Mouse (Mus musculus) forelimb bud, embryonic 11.5 days (tissue): ENCODE measurements around the gene Ccdc86.

Experiments
- DNase-seq: peaks from one replicate; pipeline ENCODE4 v3.0.0-alpha.2; 2012; ENCODE audit warnings: low read depth, low spot score

Gene Ccdc86

GRCm38 (mm10) chr19:10949112-10949511, at the start of gene Ccdc86:
TSS of gene Ccdc86 (minus strand) at chr19:10949266.
- DNase-seq: peak; percentile 99

GRCm38 (mm10) chr19:10993150-10993549, 44.1 kb upstream of the Ccdc86 start, which contains the start of gene Ms4a15:
TSS of gene Ms4a15 (minus strand) at chr19:10993250.
- DNase-seq: no peak

- DNase-seq: no peak
These were observed 42.8 kb upstream of the Ccdc86 start for GRCm38 (mm10) chr19:10991911-10992310.

GRCm38 (mm10) chr19:10990751-10991150, 41.7 kb upstream of the Ccdc86 start:
- DNase-seq: no peak

- DNase-seq: no peak
These were observed 39.5 kb upstream of the Ccdc86 start for GRCm38 (mm10) chr19:10988563-10988962.

GRCm38 (mm10) chr19:10985889-10986288, 36.8 kb upstream of the Ccdc86 start:
- DNase-seq: no peak

GRCm38 (mm10) chr19:10984551-10984950, 35.5 kb upstream of the Ccdc86 start:
- DNase-seq: no peak

GRCm38 (mm10) chr19:10983146-10983545, 34.1 kb upstream of the Ccdc86 start:
- DNase-seq: peak; percentile 29

- no peak for DNase-seq
These were observed 31.1 kb upstream of the Ccdc86 start for GRCm38 (mm10) chr19:10980210-10980609.

GRCm38 (mm10) chr19:10979184-10980168, 30.4 kb upstream of the Ccdc86 start:
- peak; percentile 61 for DNase-seq

GRCm38 (mm10) chr19:10976318-10976717, 27.3 kb upstream of the Ccdc86 start:
- DNase-seq: no peak

GRCm38 (mm10) chr19:10975187-10975586, 26.1 kb upstream of the Ccdc86 start:
- no peak for DNase-seq

- DNase-seq: peak; percentile 23
These were observed 25.3 kb upstream of the Ccdc86 start, which contains the start of gene Ms4a10 for GRCm38 (mm10) chr19:10974238-10974865. TSS of gene Ms4a10 (minus strand) at chr19:10974670.

- DNase-seq: no peak
These were observed 24.1 kb upstream of the Ccdc86 start for GRCm38 (mm10) chr19:10973187-10973586.

GRCm38 (mm10) chr19:10972660-10973059, 23.6 kb upstream of the Ccdc86 start:
- no peak for DNase-seq

- no peak for DNase-seq
These were observed 21.4 kb upstream of the Ccdc86 start for GRCm38 (mm10) chr19:10970457-10970856.

- no peak for DNase-seq
These were observed 19.5 kb upstream of the Ccdc86 start for GRCm38 (mm10) chr19:10968578-10968977.

- no peak for DNase-seq
These were observed 16.7 kb upstream of the Ccdc86 start for GRCm38 (mm10) chr19:10965721-10966120.

- no peak for DNase-seq
These were observed 10.9 kb upstream of the Ccdc86 start for GRCm38 (mm10) chr19:10959978-10960346.

GRCm38 (mm10) chr19:10959085-10959977, 10.3 kb upstream of the Ccdc86 start:
- DNase-seq: peak; percentile 82
